Mouse (Mus musculus) stomach, postnatal 0 days (tissue): ENCODE measurements around the gene Pak1ip1. TPM values are rescaled to one million over a fixed set of nuclear protein-coding genes. Genes with fewer than 3 reads are reported as not detected.

Experiments used
- ATAC-seq: fragments of 200-750 bp; cut with Nextera tagmentation; 2 replicates; pipeline ENCODE4 v1.8.0; 2017; ENCODE audit not compliant: low FRiP score, low TSS enrichment
- DNase-seq: peaks from one replicate; pipeline ENCODE4 v3.0.0-alpha.2; 2016; ENCODE audit warnings: low spot score
- H3K27ac ChIP-seq: fragments of 300-500 bp; sonication (generic); replicated peaks from 2 replicates; pipeline ENCODE4 v1.5.1; 2014; ENCODE audit warnings: mild to moderate bottlenecking, control low read depth
- H3K27me3 ChIP-seq: fragments of 300-500 bp; sonication (generic); 2 replicates; pipeline ENCODE4 v1.6.1; 2014; ENCODE audit warnings: low read length; ENCODE audit not compliant: control insufficient read depth, insufficient read depth
- H3K36me3 ChIP-seq: fragments of 300-500 bp; sonication (generic); 2 replicates; pipeline ENCODE4 v1.6.1; 2014; ENCODE audit warnings: low read length, mixed read lengths; ENCODE audit not compliant: control insufficient read depth, insufficient read depth
- H3K4me1 ChIP-seq: fragments of 300-500 bp; sonication (generic); replicated peaks from 2 replicates; pipeline ENCODE4 v1.6.1; 2014; ENCODE audit warnings: antibody characterized with exemption; ENCODE audit not compliant: control insufficient read depth, insufficient read depth
- H3K4me2 ChIP-seq: fragments of 300-500 bp; sonication (generic); replicated peaks from 2 replicates; pipeline ENCODE4 v1.6.1; 2014; ENCODE audit warnings: low read depth, mild to moderate bottlenecking, control low read depth, moderate library complexity
- H3K4me3 ChIP-seq: fragments of 300-500 bp; sonication (generic); 2 replicates; pipeline ENCODE4 v1.5.1; 2014; ENCODE audit warnings: low read depth, low read length, control low read depth
- H3K9ac ChIP-seq: fragments of 300-500 bp; sonication (generic); 2 replicates; pipeline ENCODE4 v1.6.1; 2014; ENCODE audit warnings: mild to moderate bottlenecking, low read length, control low read depth, mixed read lengths
- H3K9me3 ChIP-seq: fragments of 300-500 bp; sonication (generic); 2 replicates; pipeline ENCODE4 v1.6.1; 2016; ENCODE audit warnings: low read length; ENCODE audit not compliant: control insufficient read depth
- CTCF ChIP-seq: IDR thresholded peaks from 2 replicates; pipeline ENCODE4 v1.5.1; 2016; ENCODE audit warnings: antibody characterized with exemption, low read depth, mild to moderate bottlenecking, moderate library complexity
- EP300 ChIP-seq: optimal IDR thresholded peaks from 2 replicates; pipeline ENCODE3; 2016; ENCODE audit warnings: antibody characterized with exemption
- WGBS: fragments of 180-500 bp; shearing (Covaris S2); extraction: QIAGEN DNeasy Blood & Tissue Kit; methylation state at CpG from one replicate; pipeline ENCODE4 v1.1.7; 2014; 5-methylcytosine and 5-hydroxymethylcytosine counted together
- polyA plus RNA-seq: library from polyadenylated mRNA; unstranded; fragments of >200 nt; fragmentation: Nextera tagmentation; extraction: Ambion mirVana; gene quantifications from 2 replicates; pipeline ENCODE4 v1.2.1, GENCODE M21; 2015

Gene Pak1ip1
- polyA plus RNA-seq, result 60.2 and 63.8 TPM in 2 replicates

GRCm38 (mm10) chr13:41000926-41001639 lies at the start of gene Pak1ip1:
Gene Pak1ip1 (plus strand): TSS chr13:41001023.
- Histone ChIP-seq H3K4me2 (peak within 1 kb of the TSS; percentile 68), H3K4me3 (peak within 1 kb of the TSS; percentile 97), H3K27me3 (no peaks in the 10 kb centered on the region), H3K9me3 (no peaks in the 10 kb centered on the region), H3K4me1 (0 out of 2 replicates have a peak, but pooled peaks cover 3% of the 10 kb centered on the region), H3K27ac (peak within 1 kb of the TSS; percentile 98), H3K36me3 (peaks cover 9% of the 10 kb centered on the region), H3K9ac (peak within 1 kb of the TSS; percentile 85)
- peak; percentile 83 for TF ChIP-seq EP300
- peak; percentile 1; the same call in 1 of the 2 replicates for TF ChIP-seq CTCF
- under 1% methylated on average over 58 of the region's 58 CpGs for WGBS
- ATAC-seq, result peak; percentile 96
- peak; percentile 94 for DNase-seq

GRCm38 (mm10) chr13:40951386-40951976 lies 49.3 kb upstream of the Pak1ip1 start:
- peak overlapping the region; percentile 34 for H3K4me2 ChIP-seq

GRCm38 (mm10) chr13:40953231-40953630 lies 47.6 kb upstream of the Pak1ip1 start:
- Histone ChIP-seq H3K4me2 (no peak overlapping the region), H3K4me3 (no peak overlapping the region), H3K27me3 (no peaks in the 10 kb centered on the region), H3K27ac (no peak overlapping the region), H3K36me3 (0 out of 2 replicates have a peak, but pooled peaks cover 6% of the 10 kb centered on the region), H3K9ac (no peak overlapping the region), H3K4me1 (no peaks in the 10 kb centered on the region; the same call in 1 of the 2 replicates), H3K9me3 (no peaks in the 10 kb centered on the region)
- DNase-seq (no peak), ATAC-seq (no peak)
- 59% methylated on average over 6 of the region's 6 CpGs for WGBS
- TF ChIP-seq CTCF, result no peak

More at GRCm38 (mm10) chr13:40951386-40951976, 49.3 kb upstream of the Pak1ip1 start:
- no peak overlapping the region for H3K9ac ChIP-seq
- ATAC-seq (peak; percentile 66), DNase-seq (peak; percentile 45)
- H3K9me3 ChIP-seq, result no peaks in the 10 kb centered on the region
- H3K27ac ChIP-seq, result no peak overlapping the region
- TF ChIP-seq CTCF (no peak), EP300 (no peak)
- no peaks in the 10 kb centered on the region; the same call in 1 of the 2 replicates for H3K4me1 ChIP-seq
- no peaks in the 10 kb centered on the region for H3K27me3 ChIP-seq
- H3K4me3 ChIP-seq, result 0 out of 2 replicates have a peak overlapping the region, but pooled peaks have one; percentile 2
- WGBS, result 47% methylated on average over 10 of the region's 10 CpGs
- H3K36me3 ChIP-seq, result 0 out of 2 replicates have a peak, but pooled peaks cover 3% of the 10 kb centered on the region

GRCm38 (mm10) chr13:40955773-40956172 lies 45.0 kb upstream of the Pak1ip1 start:
- 54% methylated on average over 7 of the region's 7 CpGs for WGBS
- Histone ChIP-seq H3K27ac (no peak overlapping the region), H3K4me1 (no peaks in the 10 kb centered on the region; the same call in 1 of the 2 replicates), H3K9ac (no peak overlapping the region), H3K4me2 (no peak overlapping the region), H3K27me3 (no peaks in the 10 kb centered on the region), H3K9me3 (no peaks in the 10 kb centered on the region), H3K36me3 (0 out of 2 replicates have a peak, but pooled peaks cover 6% of the 10 kb centered on the region), H3K4me3 (no peak overlapping the region)
- ATAC-seq (no peak), DNase-seq (no peak)
- TF ChIP-seq EP300, result no peak
- TF ChIP-seq CTCF, result no peak

GRCm38 (mm10) chr13:40967609-40968008 lies 33.2 kb upstream of the Pak1ip1 start:
- Histone ChIP-seq H3K4me1 (no peaks in the 10 kb centered on the region), H3K36me3 (no peaks in the 10 kb centered on the region), H3K9me3 (no peaks in the 10 kb centered on the region), H3K4me2 (no peak overlapping the region), H3K4me3 (no peak overlapping the region), H3K27me3 (no peaks in the 10 kb centered on the region), H3K27ac (no peak overlapping the region), H3K9ac (no peak overlapping the region)
- DNase-seq, result no peak
- no peak for ATAC-seq
- no peak for TF ChIP-seq EP300
- no peak for TF ChIP-seq CTCF
- WGBS, result 91% methylated on average over 10 of the region's 10 CpGs

GRCm38 (mm10) chr13:40968564-40968963 lies 32.3 kb upstream of the Pak1ip1 start:
- Histone ChIP-seq H3K27ac (no peak overlapping the region), H3K9ac (no peak overlapping the region), H3K9me3 (no peaks in the 10 kb centered on the region), H3K4me2 (no peak overlapping the region), H3K4me3 (no peak overlapping the region), H3K27me3 (no peaks in the 10 kb centered on the region), H3K36me3 (no peaks in the 10 kb centered on the region), H3K4me1 (no peaks in the 10 kb centered on the region)
- WGBS, result 74% methylated on average over 5 of the region's 5 CpGs
- TF ChIP-seq CTCF, result no peak
- TF ChIP-seq EP300, result no peak
- DNase-seq (no peak), ATAC-seq (no peak)
